Mouse (Mus musculus) MEL (cell line): ENCODE measurements at regions not wholly inside any gene's neighbourhood (a gene's known extent, or its start where the extent isn't known, plus 50 kb on each side); places are given as distances from the start of the nearest gene placed in this dataset.
A peak's percentile ranks its signal among the peaks of the same experiment; 100 is the strongest.

Experiments used
- DNase-seq: peaks from one replicate; pipeline ENCODE4 v3.0.0; 2011; ENCODE audit warnings: low read depth, low spot score
- H3K27ac ChIP-seq: 2 replicates; pipeline ENCODE4 v1.5.1; 2012; ENCODE audit warnings: low read depth, mild to moderate bottlenecking, control low read depth, low read length, moderate library complexity; ENCODE audit not compliant: control insufficient read depth
- H3K27me3 ChIP-seq, 2 experiments: fragments of 150-350 bp in 1 of 2; sonication (generic) in 1 of 2; 2 replicates each; pipeline ENCODE4 v1.6.1; 2012; ENCODE audit warnings: low read length in 2 of 2, mild to moderate bottlenecking in 2 of 2, improper control_type of control experiment in 1 of 2, moderate library complexity in 1 of 2; ENCODE audit not compliant: insufficient read depth in 2 of 2, control insufficient read depth in 1 of 2
- H3K36me3 ChIP-seq, 2 experiments: 2 replicates each; pipeline ENCODE4 v1.6.1; 2012 to 2014; ENCODE audit warnings: low read length in 2 of 2, improper control_type of control experiment in 1 of 2, inconsistent platforms in 1 of 2, mild to moderate bottlenecking in 1 of 2; ENCODE audit not compliant: insufficient read depth in 2 of 2, control insufficient read depth in 1 of 2
- H3K4me1 ChIP-seq, 2 experiments: fragments of 150-350 bp in 1 of 2; sonication (generic) in 1 of 2; 2 replicates each; pipeline ENCODE4 v1.6.1; 2012; ENCODE audit warnings: low read length in 2 of 2, improper control_type of control experiment in 1 of 2, mild to moderate bottlenecking in 1 of 2; ENCODE audit not compliant: insufficient read depth in 2 of 2, control insufficient read depth in 1 of 2
- H3K4me3 ChIP-seq, 2 experiments: fragments of 150-350 bp in 1 of 2; sonication (generic) in 1 of 2; 2 replicates each; pipeline ENCODE4 v1.5.1; 2012; ENCODE audit warnings: low read depth in 2 of 2, low read length in 2 of 2, mild to moderate bottlenecking in 2 of 2, moderate library complexity in 2 of 2, control low read depth in 1 of 2, improper control_type of control experiment in 1 of 2; ENCODE audit not compliant: control insufficient read depth in 1 of 2, insufficient read depth in 1 of 2
- H3K79me2 ChIP-seq: 2 replicates; pipeline ENCODE4 v1.6.1; 2012; ENCODE audit warnings: mild to moderate bottlenecking, low read length, moderate library complexity; ENCODE audit not compliant: control insufficient read depth, poor library complexity, insufficient read depth
- H3K9ac ChIP-seq: 2 replicates; pipeline ENCODE4 v1.6.1; 2012; ENCODE audit warnings: low read depth, mild to moderate bottlenecking, control low read depth, low read length, moderate library complexity; ENCODE audit not compliant: control insufficient read depth, poor library complexity, severe bottlenecking
- H3K9me3 ChIP-seq: fragments of 150-350 bp; sonication (generic); replicated peaks from 2 replicates; pipeline ENCODE4 v1.6.1; 2012; ENCODE audit warnings: mild to moderate bottlenecking, low read length, improper control_type of control experiment, moderate library complexity; ENCODE audit not compliant: insufficient read depth
- CHD1 ChIP-seq: IDR thresholded peaks from 2 replicates; pipeline ENCODE4 v1.6.1; 2012; ENCODE audit warnings: low read depth, mild to moderate bottlenecking, inconsistent platforms, low read length, improper control_type of control experiment
- CHD2 ChIP-seq: IDR thresholded peaks from 2 replicates; pipeline ENCODE4 v1.6.1; 2011; ENCODE audit warnings: low read length, improper control_type of control experiment
- CTCF ChIP-seq, 3 experiments: IDR thresholded peaks in 2 of 3; conservative IDR thresholded peaks in 1 of 3; 2 replicates each; pipeline ENCODE4 v1.5.1; 2011 to 2012; ENCODE audit warnings: low read length in 3 of 3, low read depth in 2 of 3, mild to moderate bottlenecking in 2 of 3, improper control_type of control experiment in 1 of 3, inconsistent platforms in 1 of 3, mixed read lengths in 1 of 3, moderate library complexity in 1 of 3; ENCODE audit not compliant: control insufficient read depth in 1 of 3, insufficient read depth in 1 of 3, poor library complexity in 1 of 3, severe bottlenecking in 1 of 3
- E2F4 ChIP-seq: IDR thresholded peaks from 2 replicates; pipeline ENCODE4 v1.6.1; 2011; ENCODE audit warnings: low read depth, low read length, improper control_type of control experiment, borderline replicate concordance
- ELF1 ChIP-seq: IDR thresholded peaks from 2 replicates; pipeline ENCODE4 v1.6.1; 2014; ENCODE audit warnings: low read depth, mild to moderate bottlenecking, inconsistent platforms, low read length, improper control_type of control experiment, moderate library complexity
- EP300 ChIP-seq, 2 experiments: IDR thresholded peaks; 2 replicates each; pipeline ENCODE4 v1.6.1; 2011; ENCODE audit warnings: improper control_type of control experiment in 2 of 2, low read length in 2 of 2, low read depth in 1 of 2, mild to moderate bottlenecking in 1 of 2
- GABPA ChIP-seq: IDR thresholded peaks from 2 replicates; pipeline ENCODE4 v1.6.1; 2012; ENCODE audit warnings: low read depth, mild to moderate bottlenecking, inconsistent platforms, low read length, improper control_type of control experiment, moderate library complexity
- HCFC1 ChIP-seq: IDR thresholded peaks from 2 replicates; pipeline ENCODE4 v1.6.1; 2012; ENCODE audit warnings: low read depth, mild to moderate bottlenecking, inconsistent platforms, low read length, improper control_type of control experiment, moderate library complexity
- KAT2A ChIP-seq: conservative IDR thresholded peaks from 2 replicates; pipeline ENCODE4 v1.6.1; 2012; ENCODE audit warnings: low read depth, low read length, improper control_type of control experiment, inconsistent platforms
- MAZ ChIP-seq: IDR thresholded peaks from 2 replicates; pipeline ENCODE4 v1.6.1; 2012; ENCODE audit warnings: low read depth, mild to moderate bottlenecking, inconsistent platforms, low read length, improper control_type of control experiment
- MYB ChIP-seq: IDR thresholded peaks from 2 replicates; pipeline ENCODE4 v1.6.1; 2011; ENCODE audit warnings: mild to moderate bottlenecking, low read depth, low read length, improper control_type of control experiment
- NRF1 ChIP-seq: IDR thresholded peaks from 2 replicates; pipeline ENCODE4 v1.6.1; 2014; ENCODE audit warnings: low read depth, mild to moderate bottlenecking, inconsistent platforms, low read length, improper control_type of control experiment, moderate library complexity; ENCODE audit not compliant: poor library complexity, insufficient read depth, severe bottlenecking
- POLR2A ChIP-seq, 2 experiments: IDR thresholded peaks; 2 replicates each; pipeline ENCODE4 v1.6.1; 2011 to 2012; ENCODE audit warnings: low read length in 2 of 2, mild to moderate bottlenecking in 2 of 2, control low read depth in 1 of 2, improper control_type of control experiment in 1 of 2, low read depth in 1 of 2, moderate library complexity in 1 of 2; ENCODE audit not compliant: control insufficient read depth in 1 of 2, insufficient read depth in 1 of 2, poor library complexity in 1 of 2
- RAD21 ChIP-seq: IDR thresholded peaks from 2 replicates; pipeline ENCODE4 v1.6.1; 2011; ENCODE audit warnings: mild to moderate bottlenecking, low read depth, low read length, improper control_type of control experiment
- RCOR1 ChIP-seq: IDR thresholded peaks from 2 replicates; pipeline ENCODE4 v1.6.1; 2012; ENCODE audit warnings: low read depth, mild to moderate bottlenecking, inconsistent platforms, low read length, improper control_type of control experiment
- SIN3A ChIP-seq: IDR thresholded peaks from 2 replicates; pipeline ENCODE4 v1.6.1; 2012; ENCODE audit warnings: low read length, improper control_type of control experiment, inconsistent platforms
- SMC3 ChIP-seq: IDR thresholded peaks from 2 replicates; pipeline ENCODE4 v1.6.1; 2011; ENCODE audit warnings: low read depth, low read length, improper control_type of control experiment
- TAL1 ChIP-seq: IDR thresholded peaks from 2 replicates; pipeline ENCODE4 v1.6.1; 2012; ENCODE audit warnings: mild to moderate bottlenecking, inconsistent platforms, low read length, moderate library complexity, mixed read lengths
- TBP ChIP-seq: IDR thresholded peaks from 2 replicates; pipeline ENCODE4 v1.8.0; 2011; ENCODE audit warnings: low read depth, low read length, improper control_type of control experiment
- TCF12 ChIP-seq: IDR thresholded peaks from 2 replicates; pipeline ENCODE4 v1.6.1; 2014; ENCODE audit warnings: low read depth, mild to moderate bottlenecking, inconsistent platforms, low read length, improper control_type of control experiment, moderate library complexity
- UBTF ChIP-seq: IDR thresholded peaks from 2 replicates; pipeline ENCODE4 v1.6.1; 2012; ENCODE audit warnings: low read depth, mild to moderate bottlenecking, inconsistent platforms, low read length, improper control_type of control experiment, moderate library complexity, borderline replicate concordance; ENCODE audit not compliant: insufficient read depth
- USF1 ChIP-seq: IDR thresholded peaks from 2 replicates; pipeline ENCODE4 v1.6.1; 2014; ENCODE audit warnings: low read depth, mild to moderate bottlenecking, inconsistent platforms, low read length, improper control_type of control experiment, moderate library complexity
- USF2 ChIP-seq, 2 experiments: IDR thresholded peaks; 2 replicates each; pipeline ENCODE4 v1.6.1; 2011 to 2012; ENCODE audit warnings: improper control_type of control experiment in 2 of 2, low read length in 2 of 2, borderline replicate concordance in 1 of 2, inconsistent platforms in 1 of 2, low read depth in 1 of 2, mild to moderate bottlenecking in 1 of 2; ENCODE audit not compliant: insufficient read depth in 1 of 2
- ZKSCAN1 ChIP-seq: IDR thresholded peaks from 2 replicates; pipeline ENCODE4 v1.6.1; 2012; ENCODE audit warnings: low read depth, mild to moderate bottlenecking, inconsistent platforms, low read length, improper control_type of control experiment, moderate library complexity
- ZMIZ1 ChIP-seq: IDR thresholded peaks from 2 replicates; pipeline ENCODE4 v1.6.1; 2012; ENCODE audit warnings: low read depth, mild to moderate bottlenecking, inconsistent platforms, low read length, improper control_type of control experiment, moderate library complexity

- Histone ChIP-seq H3K36me3 (no peaks in the 10 kb centered on the region), H3K27me3 (peaks cover 7 to 21% of the 10 kb centered on the region in 2 experiments), H3K27ac (no peak overlapping the region), H3K79me2 (no peaks in the 10 kb centered on the region), H3K4me3 (no peak overlapping the region), H3K4me1 (no peaks in the 10 kb centered on the region)
- no peak for DNase-seq
- TF ChIP-seq TCF12 (no peak), HCFC1 (no peak)
- TF ChIP-seq, all 39 proteins: peak for 0
- Histone ChIP-seq H3K9ac (no peak overlapping the region), H3K9me3 (no peaks in the 10 kb centered on the region)
Measured at GRCm38 (mm10) chr2:74063777-74064176, 152.7 kb upstream of the Atp5g3 start.

DNA sequence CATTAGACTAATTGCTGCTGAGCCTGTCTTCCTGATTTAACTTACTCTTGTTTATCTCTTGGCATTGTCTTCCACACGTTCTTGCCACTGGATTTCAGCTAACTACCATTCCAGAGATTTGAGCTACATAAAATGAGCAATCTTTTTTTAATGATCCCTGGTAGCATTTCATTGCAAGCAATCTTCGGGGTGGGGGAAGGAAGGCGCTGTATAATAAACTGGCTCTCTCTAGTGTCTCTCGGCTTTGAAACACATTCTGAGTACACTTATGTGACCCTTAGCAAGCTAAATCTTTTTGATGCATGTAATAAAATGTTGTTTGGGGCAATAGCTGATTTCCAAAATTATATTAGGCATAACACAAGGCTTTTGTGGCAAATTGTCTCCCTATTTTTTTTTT lies 152.2 kb upstream of the Atp5g3 start:
- no peak overlapping the region for H3K27ac ChIP-seq
- H3K9me3 ChIP-seq = no peaks in the 10 kb centered on the region
- TF ChIP-seq SIN3A (no peak), MYB (no peak), USF2 (IDR thresholded peaks at IDR 0.05; ENCODE audit: borderline replicate concordance in 1 of 2, insufficient read depth in 1 of 2, low read depth in 1 of 2, low read length in 2 of 2) (no peak), USF1 (no peak), POLR2A (IDR thresholded peaks at IDR 0.05; ENCODE audit: control insufficient read depth in 1 of 2, insufficient read depth in 1 of 2, low read depth in 1 of 2, low read length in 2 of 2, poor library complexity in 1 of 2) (no peak), GABPA (no peak), CHD2 (no peak), RCOR1 (no peak), CHD1 (no peak), NRF1 (no peak), SMC3 (no peak), ZMIZ1 (no peak), TBP (no peak)
- H3K79me2 ChIP-seq = no peaks in the 10 kb centered on the region
- H3K4me1 ChIP-seq = no peaks in the 10 kb centered on the region
- DNase-seq = no peak
- peaks cover 7 to 19% of the 10 kb centered on the region in 2 experiments for H3K27me3 ChIP-seq
- H3K36me3 ChIP-seq = no peaks in the 10 kb centered on the region
- no peak overlapping the region for H3K4me3 ChIP-seq
- no peak overlapping the region for H3K9ac ChIP-seq

GRCm38 (mm10) chr2:74042430-74042829 lies 131.3 kb upstream of the Atp5g3 start:
- Histone ChIP-seq H3K4me1 (no peaks in the 10 kb centered on the region), H3K36me3 (no peaks in the 10 kb centered on the region), H3K4me3 (no peak overlapping the region), H3K79me2 (no peaks in the 10 kb centered on the region), H3K9ac (no peak overlapping the region), H3K27ac (no peak overlapping the region), H3K27me3 (peaks cover 3 to 9% of the 10 kb centered on the region in 2 experiments), H3K9me3 (no peaks in the 10 kb centered on the region)
- peak; percentile 20 for DNase-seq
- TF ChIP-seq UBTF (no peak), CTCF (IDR thresholded peaks at IDR 0.05 in 2 of 3, conservative IDR thresholded peaks at IDR 0.05 in 1 of 3; ENCODE audit: control insufficient read depth in 1 of 3, insufficient read depth in 1 of 3, low read depth in 2 of 3, low read length in 3 of 3, poor library complexity in 1 of 3, severe bottlenecking in 1 of 3) (peak in 2 of 3 experiments; percentile 18 to 53; a peak in 3 of 6 replicates), ZMIZ1 (no peak), TAL1 (no peak), CHD2 (no peak), NRF1 (no peak), KAT2A (no peak), POLR2A (IDR thresholded peaks at IDR 0.05; ENCODE audit: control insufficient read depth in 1 of 2, insufficient read depth in 1 of 2, low read depth in 1 of 2, low read length in 2 of 2, poor library complexity in 1 of 2) (no peak), MYB (no peak), EP300 (IDR thresholded peaks at IDR 0.05; ENCODE audit: low read depth in 1 of 2, low read length in 2 of 2) (no peak), SMC3 (peak; percentile 57), TBP (no peak), ZKSCAN1 (no peak), E2F4 (no peak), HCFC1 (no peak), TCF12 (no peak), ELF1 (no peak), MAZ (no peak), RAD21 (peak; percentile 46)
